Mouse (Mus musculus) spleen, postnatal 10 days (tissue): ENCODE results near the gene Stab2.
A peak's percentile ranks its signal among the peaks of the same experiment; 100 is the strongest.

Source experiments
- DNase-seq, 2 experiments: peaks; one replicate each; pipeline ENCODE4 v3.0.0; 2021 to 2022; ENCODE audit warnings: low spot score in 2 of 2

The Stab2 gene

GRCm38 (mm10) chr10:86891066-86891465 lies 116.8 kb downstream of the Stab2 start:
- no peak for DNase-seq

- DNase-seq = no peak
Observed at GRCm38 (mm10) chr10:86890166-86890930, 117.5 kb downstream of the Stab2 start.

GRCm38 (mm10) chr10:86889440-86889839 lies 118.4 kb downstream of the Stab2 start:
- no peak for DNase-seq

GRCm38 (mm10) chr10:86886434-86886833 lies 121.4 kb downstream of the Stab2 start:
- DNase-seq = no peak

GRCm38 (mm10) chr10:86881448-86881847 lies 126.4 kb downstream of the Stab2 start:
- DNase-seq = no peak

GRCm38 (mm10) chr10:86880071-86880806 lies 127.6 kb downstream of the Stab2 start:
- no peak for DNase-seq

- no peak for DNase-seq
Observed at GRCm38 (mm10) chr10:86878721-86879120, 129.1 kb downstream of the Stab2 start.

- no peak for DNase-seq
Observed at GRCm38 (mm10) chr10:86872591-86872990, 135.2 kb downstream of the Stab2 start.

GRCm38 (mm10) chr10:86872121-86872520 lies 135.7 kb downstream of the Stab2 start:
- DNase-seq = no peak

- DNase-seq = no peak
Observed at GRCm38 (mm10) chr10:86863429-86863828, 144.4 kb downstream of the Stab2 start.

GRCm38 (mm10) chr10:86862496-86862895 lies 145.3 kb downstream of the Stab2 start:
- no peak for DNase-seq

GRCm38 (mm10) chr10:86860396-86860795 lies 147.4 kb downstream of the Stab2 start:
- DNase-seq = no peak

GRCm38 (mm10) chr10:86853433-86853832 lies 154.4 kb downstream of the Stab2 start:
- DNase-seq = no peak

- no peak for DNase-seq
Observed at GRCm38 (mm10) chr10:86852160-86852559, 155.7 kb downstream of the Stab2 start.

GRCm38 (mm10) chr10:86849508-86849907 lies 158.3 kb downstream of the Stab2 start:
- DNase-seq = no peak

- DNase-seq = no peak
Observed at GRCm38 (mm10) chr10:86849087-86849486, 158.7 kb downstream of the Stab2 start.

GRCm38 (mm10) chr10:86846926-86847467 lies 160.8 kb downstream of the Stab2 start:
- no peak for DNase-seq

GRCm38 (mm10) chr10:86842659-86843058 lies 165.2 kb downstream of the Stab2 start:
- DNase-seq = no peak

- DNase-seq = no peak
Observed at GRCm38 (mm10) chr10:86838827-86839226, 169.0 kb downstream of the Stab2 start.

- no peak for DNase-seq
Observed at GRCm38 (mm10) chr10:86836784-86837183, 171.0 kb downstream of the Stab2 start.

- no peak for DNase-seq
Observed at GRCm38 (mm10) chr10:86829515-86829914, 178.3 kb downstream of the Stab2 start.

- peak; percentile 11 to 47 for DNase-seq
Observed at GRCm38 (mm10) chr10:86828221-86829135, 179.3 kb downstream of the Stab2 start.
